Mouse (Mus musculus) brown adipose tissue, adult 24 weeks (tissue): Measurements from ENCODE around the gene Gm17651. TPM values are rescaled to one million over a fixed set of nuclear protein-coding genes. Genes with fewer than 3 reads are reported as not detected.

Source experiments
- H3K27ac ChIP-seq: fragments of 200-500 bp; replicated peaks from 2 replicates; pipeline ENCODE4 v1.5.1; 2012; ENCODE audit warnings: low read depth, mild to moderate bottlenecking, low read length
- H3K4me1 ChIP-seq: fragments of 200-500 bp; 2 replicates; pipeline ENCODE4 v1.6.1; 2012; ENCODE audit warnings: low read length, mixed read lengths; ENCODE audit not compliant: control insufficient read depth, insufficient read depth, insufficient read length
- H3K4me3 ChIP-seq: fragments of 200-500 bp; 2 replicates; pipeline ENCODE4 v1.5.1; 2012; ENCODE audit warnings: low read depth, mild to moderate bottlenecking, low read length, moderate library complexity; ENCODE audit not compliant: insufficient read depth
- polyA plus RNA-seq: library from polyadenylated mRNA; stranded (reverse); fragments of >200 nt; gene quantifications from 2 replicates; pipeline ENCODE4 v1.2.4, GENCODE M21; 2012; ENCODE audit not compliant: missing spikeins, insufficient read depth, insufficient read length

Gm17651 gene
- polyA plus RNA-seq, 1 experiment: not detected

DNA sequence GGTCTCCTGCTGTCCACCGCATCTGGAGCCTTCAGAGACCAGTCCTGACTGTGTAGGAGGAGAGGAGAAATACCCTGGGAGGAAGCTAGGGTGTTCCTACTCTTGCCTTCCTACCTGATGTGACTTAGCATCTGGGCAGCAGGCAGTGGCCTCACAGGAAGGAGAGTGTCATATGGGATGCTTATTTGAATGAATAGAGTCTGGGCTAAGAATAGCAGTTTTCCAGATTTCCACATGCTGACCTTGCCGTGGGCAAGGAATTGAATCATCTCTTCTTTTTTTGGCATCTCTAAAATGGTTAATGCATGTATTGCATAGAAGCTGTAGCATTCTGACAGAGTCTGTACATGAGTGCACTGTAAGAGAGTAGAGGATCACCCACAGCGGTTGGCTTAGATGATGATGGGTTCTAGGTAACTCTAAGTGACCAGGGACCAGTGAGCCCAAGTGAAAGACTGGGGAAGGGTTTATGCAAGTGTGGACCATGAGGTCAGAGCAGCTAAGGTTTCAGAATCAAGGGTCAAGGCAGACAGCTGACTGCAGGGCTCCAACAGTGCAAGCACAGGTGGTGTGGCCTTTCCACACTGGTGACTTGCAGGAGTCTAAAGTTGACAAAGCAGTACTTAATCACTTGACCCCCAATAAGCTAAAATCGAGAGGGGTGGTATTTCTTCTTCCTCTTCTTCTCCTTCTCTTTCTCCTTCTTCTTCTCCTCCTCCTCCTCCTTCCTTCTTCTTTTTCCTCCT lies 12.1 kb upstream of the Gm17651 start:
- peaks cover 5% of the 10 kb centered on the region for H3K4me1 ChIP-seq
- H3K4me3 ChIP-seq: no peak overlapping the region
- no peak overlapping the region for H3K27ac ChIP-seq

DNA sequence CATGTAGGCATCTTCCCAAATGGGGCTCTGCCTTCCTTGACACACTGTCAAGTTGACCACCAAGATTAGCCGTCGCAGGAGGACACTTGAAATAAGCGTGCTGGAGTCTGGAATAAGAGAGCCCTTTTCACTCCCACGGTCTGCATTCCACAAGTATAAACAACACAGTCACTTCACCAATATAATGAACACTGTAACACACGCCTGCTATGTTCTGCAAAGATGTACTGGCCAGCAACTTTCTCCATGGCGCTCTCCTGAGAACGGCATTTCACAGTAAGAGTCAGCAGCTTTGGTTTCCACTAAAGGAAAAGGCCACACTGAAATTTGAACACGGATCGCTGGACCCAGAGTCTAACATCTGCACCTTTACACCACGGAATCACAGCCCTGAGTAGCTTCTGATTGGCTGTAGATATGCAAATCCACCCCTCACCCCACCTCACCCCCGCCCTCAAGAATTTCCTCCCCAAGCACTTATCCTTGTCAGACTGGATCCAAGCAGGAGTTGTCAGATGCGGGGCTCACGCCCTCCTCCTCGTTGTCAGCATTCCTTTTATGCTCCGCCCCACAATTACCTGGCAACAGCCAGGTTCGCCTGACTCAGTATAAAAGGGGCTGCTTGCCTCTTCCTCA lies 9.2 kb upstream of the Gm17651 start:
- Histone ChIP-seq H3K4me3 (no peak overlapping the region), H3K27ac (no peak overlapping the region), H3K4me1 (peaks cover 3% of the 10 kb centered on the region; the same call in 1 of the 2 replicates)

GRCm38 (mm10) chr3:97682576-97682975 lies 8.1 kb upstream of the Gm17651 start:
- peak overlapping the region; percentile 47 for H3K4me3 ChIP-seq
- H3K4me1 ChIP-seq: peaks cover 3% of the 10 kb centered on the region; the same call in 1 of the 2 replicates
- peak overlapping the region; percentile 11; the same call in 1 of the 2 replicates for H3K27ac ChIP-seq

GRCm38 (mm10) chr3:97682159-97682502 lies 7.6 kb upstream of the Gm17651 start:
- H3K27ac ChIP-seq: peak overlapping the region; percentile 11; the same call in 1 of the 2 replicates
- peaks cover 3% of the 10 kb centered on the region; the same call in 1 of the 2 replicates for H3K4me1 ChIP-seq
- H3K4me3 ChIP-seq: peak overlapping the region; percentile 47

DNA sequence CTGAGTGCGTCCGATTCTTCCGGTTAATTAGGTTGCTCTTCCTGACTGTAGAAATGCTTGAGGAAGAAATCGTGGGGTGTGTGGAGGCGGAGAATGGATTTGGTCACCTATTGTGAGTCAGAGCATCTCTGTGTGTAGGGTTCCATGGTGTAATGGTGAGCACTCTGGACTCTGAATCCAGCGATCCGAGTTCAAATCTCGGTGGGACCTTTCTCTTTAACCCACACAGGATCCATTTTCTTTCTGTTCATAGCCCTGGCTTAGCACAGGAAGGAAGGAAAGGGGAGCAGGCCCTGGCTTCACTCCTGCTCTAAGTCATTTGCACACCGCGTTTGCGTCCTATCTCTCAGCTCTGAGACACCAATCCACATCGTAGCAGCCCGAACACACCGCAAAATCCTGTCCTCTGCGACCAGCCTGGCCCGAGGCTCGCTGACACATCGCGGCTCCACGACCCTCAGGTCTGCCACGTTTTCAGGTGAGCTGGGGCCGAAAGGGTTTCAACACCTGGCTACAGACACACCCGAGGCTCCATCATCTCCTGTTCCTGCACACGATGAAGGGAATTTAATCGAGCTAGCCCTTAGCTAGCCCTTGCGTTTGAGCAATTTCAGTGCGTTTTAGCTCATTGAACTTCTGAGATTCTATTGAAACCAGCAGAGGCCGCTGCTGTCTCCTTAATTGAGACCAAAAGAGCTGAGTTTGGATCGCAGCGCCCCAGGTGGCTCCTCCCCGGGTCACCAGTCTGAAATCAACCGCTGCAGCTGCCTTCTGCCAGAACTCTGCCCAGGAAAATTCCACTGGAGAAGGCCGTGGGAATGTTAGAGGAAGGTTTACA lies 7.0 kb upstream of the Gm17651 start:
- Histone ChIP-seq H3K4me3 (peak overlapping the region; percentile 69), H3K27ac (no peak overlapping the region), H3K4me1 (peaks cover 3% of the 10 kb centered on the region; the same call in 1 of the 2 replicates)

- H3K27ac ChIP-seq: no peak overlapping the region
- peak overlapping the region; percentile 69 for H3K4me3 ChIP-seq
- peaks cover 3% of the 10 kb centered on the region; the same call in 1 of the 2 replicates for H3K4me1 ChIP-seq
These were observed 6.3 kb upstream of the Gm17651 start for GRCm38 (mm10) chr3:97680631-97681320.

- Histone ChIP-seq H3K4me1 (peaks cover 3% of the 10 kb centered on the region; the same call in 1 of the 2 replicates), H3K27ac (no peak overlapping the region), H3K4me3 (no peak overlapping the region)
These were observed 3.9 kb upstream of the Gm17651 start for GRCm38 (mm10) chr3:97678416-97678815.

- Histone ChIP-seq H3K27ac (no peak overlapping the region), H3K4me3 (no peak overlapping the region), H3K4me1 (no peaks in the 10 kb centered on the region)
These were observed 1.6 kb upstream of the Gm17651 start for GRCm38 (mm10) chr3:97676126-97676525.

- Histone ChIP-seq H3K27ac (no peak overlapping the region), H3K4me1 (no peaks in the 10 kb centered on the region), H3K4me3 (no peak overlapping the region)
These were observed 7.3 kb downstream of the Gm17651 start for GRCm38 (mm10) chr3:97667093-97667675.

DNA sequence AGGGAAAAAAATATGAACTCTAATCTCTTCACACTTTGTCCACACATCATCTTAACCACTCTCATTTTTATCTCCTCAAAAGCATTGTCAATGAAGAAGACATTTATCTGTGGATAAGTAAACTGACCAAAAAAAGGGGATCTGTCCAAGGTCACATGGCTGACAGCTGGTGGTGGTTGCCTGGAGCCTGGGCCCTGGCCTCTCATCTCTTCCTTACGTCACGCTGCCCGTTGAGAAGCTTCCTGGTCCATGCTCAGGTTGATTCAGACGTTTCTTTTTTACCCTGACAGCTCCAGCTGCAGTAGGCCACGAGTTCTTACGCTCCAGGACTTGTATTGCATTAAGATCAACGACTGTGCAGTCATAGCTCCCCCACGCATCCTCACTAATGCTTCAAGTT lies 8.3 kb downstream of the Gm17651 start:
- H3K4me3 ChIP-seq: no peak overlapping the region
- H3K4me1 ChIP-seq: no peaks in the 10 kb centered on the region
- H3K27ac ChIP-seq: no peak overlapping the region

DNA sequence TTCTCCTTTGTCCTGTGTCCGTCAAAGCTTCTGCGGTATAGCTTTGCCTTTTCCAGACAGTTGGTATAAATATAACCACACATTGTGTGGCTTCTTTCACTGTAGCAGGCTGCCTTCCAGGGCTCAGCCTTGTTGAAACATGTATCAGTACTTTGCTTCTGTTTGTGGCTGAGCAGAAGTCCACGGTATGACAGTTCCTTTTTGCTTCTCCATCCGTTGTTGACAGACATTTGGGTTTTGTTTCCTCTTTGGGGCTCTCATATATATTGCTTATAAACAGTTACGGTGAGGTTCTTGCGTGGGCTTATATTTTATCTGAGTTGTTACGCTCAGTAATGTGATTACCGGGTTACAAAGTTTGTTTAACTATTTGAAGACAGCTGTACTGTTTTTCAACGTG lies 9.0 kb downstream of the Gm17651 start:
- no peak overlapping the region for H3K4me3 ChIP-seq
- H3K27ac ChIP-seq: no peak overlapping the region
- no peaks in the 10 kb centered on the region for H3K4me1 ChIP-seq

- Histone ChIP-seq H3K4me3 (no peak overlapping the region), H3K4me1 (no peaks in the 10 kb centered on the region), H3K27ac (no peak overlapping the region)
These were observed 13.3 kb downstream of the Gm17651 start for GRCm38 (mm10) chr3:97661206-97661605.

DNA sequence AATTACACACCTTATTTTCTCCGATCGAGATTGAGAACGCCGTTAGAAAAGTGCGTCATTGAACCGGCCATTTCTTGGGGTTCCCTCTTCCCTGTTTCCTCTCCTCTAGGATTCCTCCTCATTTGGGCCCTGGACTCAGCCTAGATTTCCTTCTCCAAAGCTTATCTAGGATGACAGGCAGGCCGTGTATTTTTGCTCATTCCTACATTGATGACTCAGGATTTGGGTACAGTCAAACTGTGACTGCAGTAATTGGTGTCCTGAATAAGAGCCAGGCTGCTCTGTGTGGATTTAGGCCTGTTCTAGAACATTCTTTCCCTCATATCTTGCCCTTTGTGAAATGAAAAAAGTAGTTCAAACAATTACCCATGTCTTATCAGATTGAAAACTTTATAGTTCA lies 14.7 kb downstream of the Gm17651 start:
- H3K4me1 ChIP-seq: no peaks in the 10 kb centered on the region
- H3K4me3 ChIP-seq: peak overlapping the region; percentile 77
- no peak overlapping the region for H3K27ac ChIP-seq

- Histone ChIP-seq H3K4me1 (no peaks in the 10 kb centered on the region), H3K27ac (0 out of 2 replicates have a peak overlapping the region, but pooled peaks have one; percentile 9), H3K4me3 (peak overlapping the region; percentile 77)
These were observed 15.9 kb downstream of the Gm17651 start for GRCm38 (mm10) chr3:97658426-97659193.
